Mouse (Mus musculus) ovary, postnatal 10 days (tissue): ENCODE data around the gene Maneal.

Experiments
- DNase-seq: peaks from one replicate; pipeline ENCODE4 v3.0.0; 2022; ENCODE audit warnings: low spot score

Maneal gene

DNA sequence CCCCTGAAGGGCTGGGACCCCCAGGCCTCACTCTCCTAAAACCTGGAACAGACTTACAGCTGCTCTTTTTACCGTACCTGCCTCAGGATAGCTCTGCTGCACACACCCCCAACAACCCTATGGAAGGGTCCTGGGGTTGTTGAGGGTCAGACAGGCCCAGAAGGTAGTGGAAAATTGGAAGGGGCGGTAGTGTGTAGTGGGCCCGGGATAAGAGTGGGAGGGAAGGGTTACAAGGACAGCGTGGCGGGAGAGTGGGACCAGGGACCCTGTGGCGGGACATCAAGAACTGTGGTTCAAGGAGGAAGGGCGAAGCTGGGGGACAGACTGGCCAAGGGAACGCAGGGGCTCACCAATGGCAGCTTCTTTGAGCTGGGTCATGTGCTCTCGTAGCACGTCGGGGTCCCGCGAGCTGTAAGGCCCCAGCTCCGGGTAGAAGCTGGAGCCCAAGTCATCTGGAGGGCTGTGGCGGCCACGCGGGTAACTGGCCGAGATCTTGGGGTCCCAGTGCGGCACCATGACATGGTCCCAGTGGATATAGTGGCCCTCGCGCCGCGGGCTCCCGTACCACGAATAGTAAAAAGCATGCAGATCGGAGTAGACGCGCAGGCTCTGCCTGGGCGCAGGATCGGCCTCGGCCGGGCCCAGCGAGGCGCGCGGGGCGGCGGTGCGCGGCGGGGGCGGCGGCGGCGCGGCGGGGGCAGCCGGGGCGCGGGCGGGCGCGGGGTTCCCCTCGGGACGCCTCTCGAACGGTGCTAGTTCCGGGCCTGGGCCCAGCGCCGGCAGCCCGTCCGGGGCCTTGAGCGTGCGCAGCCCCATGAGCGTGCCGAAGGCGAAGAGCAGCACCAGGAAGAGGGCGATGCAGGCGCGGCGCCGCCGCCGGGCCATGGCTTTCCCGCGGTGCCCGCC, at the start of gene Maneal:
Maneal (minus strand) TSS at position 889 of the 906 bp plus-strand sequence.
- DNase-seq: no peak

GRCm38 (mm10) chr4:124905971-124906822, 44.2 kb upstream of the Maneal start:
- DNase-seq: no peak

DNA sequence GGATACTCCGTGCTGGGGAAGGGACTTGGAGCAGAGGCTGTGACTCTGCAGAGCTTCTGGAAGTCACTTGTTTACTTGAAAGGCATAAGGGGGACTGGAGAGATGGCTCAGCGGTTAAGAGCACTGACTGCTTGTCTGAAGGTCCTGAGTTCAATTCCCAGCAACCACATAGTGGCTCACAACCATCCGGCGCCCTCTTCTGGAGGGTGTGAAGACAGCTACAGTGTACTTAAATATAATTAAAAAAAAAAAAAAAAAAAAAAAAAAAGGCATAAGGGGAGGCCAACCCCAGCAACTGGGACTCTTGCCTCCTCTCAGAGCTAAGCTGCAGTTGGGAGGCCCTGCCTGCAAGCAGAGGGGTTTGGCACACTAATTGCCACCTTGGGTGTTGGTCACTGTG, 43.4 kb upstream of the Maneal start:
- no peak for DNase-seq

GRCm38 (mm10) chr4:124899906-124900305, 37.9 kb upstream of the Maneal start:
- no peak for DNase-seq

GRCm38 (mm10) chr4:124898428-124898827, 36.5 kb upstream of the Maneal start:
- DNase-seq: no peak

DNA sequence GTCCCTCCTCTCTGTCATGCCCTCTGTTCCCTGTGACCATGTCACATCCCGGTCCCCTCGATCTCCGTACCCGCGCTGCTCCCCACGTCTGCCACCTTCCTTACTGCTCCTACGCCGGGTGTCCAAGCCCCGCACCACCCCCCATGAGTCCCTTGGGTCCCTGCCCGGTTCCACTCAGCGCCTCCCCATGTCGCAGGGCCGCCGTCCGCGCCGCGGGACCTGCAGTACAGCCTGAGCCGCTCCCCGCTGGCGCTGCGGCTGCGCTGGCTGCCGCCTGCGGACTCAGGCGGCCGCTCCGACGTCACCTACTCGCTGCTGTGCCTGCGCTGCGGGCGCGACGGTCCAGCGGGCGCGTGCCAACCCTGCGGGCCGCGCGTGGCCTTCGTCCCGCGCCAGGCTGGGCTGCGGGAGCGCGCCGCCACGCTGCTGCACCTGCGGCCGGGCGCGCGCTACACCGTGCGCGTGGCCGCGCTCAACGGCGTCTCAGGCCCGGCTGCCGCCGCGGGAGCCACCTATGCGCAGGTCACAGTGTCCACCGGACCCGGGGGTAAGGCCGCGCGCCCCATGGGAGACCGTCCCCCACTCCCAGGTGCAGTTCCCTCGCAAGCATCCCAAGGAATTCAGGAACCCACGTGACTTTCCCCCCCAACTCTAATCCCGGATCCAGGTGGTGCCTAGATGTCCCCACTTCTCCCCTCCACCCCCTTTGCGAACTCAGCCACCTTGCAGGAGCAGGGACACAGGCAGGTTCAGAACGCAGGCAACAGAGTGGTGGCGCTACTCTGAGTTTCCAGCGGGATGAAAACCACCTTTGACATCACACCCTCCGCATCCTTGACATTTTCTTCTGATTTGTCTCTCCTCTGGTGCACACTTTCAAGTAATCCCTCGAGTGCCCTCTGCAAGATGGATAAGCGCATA, 32.8 kb upstream of the Maneal start:
- DNase-seq: no peak

DNA sequence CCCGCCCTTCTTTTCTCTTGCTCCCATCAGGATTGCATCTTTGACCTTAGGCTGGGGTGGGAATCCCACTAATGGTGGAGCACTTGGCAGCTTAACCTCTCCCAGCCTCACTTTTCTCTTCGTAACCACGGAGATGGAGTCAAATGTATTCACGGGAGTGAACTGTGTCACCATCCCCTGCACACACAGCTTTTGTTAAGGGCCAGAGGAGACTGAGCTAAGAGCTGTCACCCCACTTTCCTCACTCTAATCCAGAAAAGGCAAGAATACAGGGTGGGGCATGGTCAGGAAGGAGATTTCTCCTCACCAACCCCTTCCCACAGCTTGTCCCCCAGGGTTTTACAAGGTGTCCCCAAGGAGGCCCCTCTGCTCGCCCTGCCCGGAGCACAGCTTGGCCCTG, 31.8 kb upstream of the Maneal start:
- no peak for DNase-seq

DNA sequence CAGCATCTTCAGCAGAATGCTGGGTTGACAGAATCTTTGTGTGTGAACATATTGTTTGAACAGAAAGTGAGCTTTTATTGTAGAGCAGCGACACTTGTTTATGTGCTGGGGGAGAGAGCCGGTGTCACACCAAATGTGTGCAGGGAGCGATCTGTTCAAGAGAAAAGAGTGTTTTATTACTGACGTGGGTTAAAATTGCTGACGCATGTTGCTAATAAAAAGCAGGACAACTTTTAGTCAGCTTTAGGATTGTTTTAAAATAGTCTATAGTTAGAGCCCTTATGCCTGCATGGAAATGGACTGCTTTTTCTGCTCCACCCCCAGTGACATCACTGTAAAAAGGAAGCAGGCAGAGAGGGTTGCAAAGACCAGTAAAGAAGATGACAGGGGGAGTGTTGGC, 28.9 kb upstream of the Maneal start:
- DNase-seq: no peak

DNA sequence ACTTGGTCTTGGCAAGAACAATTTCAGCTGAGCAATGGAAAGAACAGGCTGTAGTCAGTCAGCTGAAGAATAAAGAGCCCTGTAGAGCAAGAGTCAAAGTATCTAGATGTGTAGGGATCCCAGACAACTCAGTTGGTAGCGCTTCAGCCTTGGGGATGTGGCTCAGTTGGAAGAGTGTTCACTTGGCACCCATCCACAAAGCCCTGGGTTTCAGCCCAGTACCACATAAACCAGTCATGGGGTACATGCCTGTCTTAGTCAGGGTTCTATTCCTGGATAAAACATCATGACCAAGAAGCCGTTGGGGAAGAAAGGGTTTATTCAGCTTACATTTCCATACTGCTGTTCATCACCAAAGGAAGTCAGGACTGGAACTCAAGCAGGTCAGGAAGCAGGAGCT, 28.0 kb upstream of the Maneal start:
- no peak for DNase-seq

- no peak for DNase-seq
Measured at GRCm38 (mm10) chr4:124888702-124889101, 26.7 kb upstream of the Maneal start.

DNA sequence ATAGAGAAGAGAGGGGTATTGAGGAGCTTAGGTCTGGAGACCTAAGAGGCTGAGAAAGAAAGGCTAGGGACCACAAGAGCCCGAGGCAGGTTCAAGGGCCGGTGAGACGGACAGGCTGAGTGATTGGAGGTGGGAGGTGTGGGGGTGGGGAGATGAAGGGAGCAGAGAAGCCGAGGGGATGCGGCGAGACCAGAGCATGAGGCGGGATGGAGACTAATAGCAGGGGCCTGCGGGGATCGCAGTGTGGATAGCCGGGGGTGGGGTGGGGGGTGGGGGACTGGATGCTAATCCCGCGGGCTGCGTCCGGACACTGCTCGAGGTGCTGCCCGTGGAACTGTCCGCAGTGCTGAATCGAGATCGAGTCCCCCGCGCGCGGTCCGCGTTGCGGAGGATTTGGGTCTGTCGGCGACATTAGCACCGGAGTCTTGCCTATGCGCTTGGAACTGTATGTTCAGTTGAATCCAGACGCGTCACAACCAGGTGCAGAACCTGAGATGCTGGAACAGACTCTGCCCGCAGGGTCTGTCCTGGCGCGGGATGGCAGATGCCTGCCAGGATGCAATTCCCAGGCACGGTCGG, 20.3 kb upstream of the Maneal start:
- DNase-seq: peak; percentile 18

- no peak for DNase-seq
Measured at GRCm38 (mm10) chr4:124881341-124881908, 19.5 kb upstream of the Maneal start.

DNA sequence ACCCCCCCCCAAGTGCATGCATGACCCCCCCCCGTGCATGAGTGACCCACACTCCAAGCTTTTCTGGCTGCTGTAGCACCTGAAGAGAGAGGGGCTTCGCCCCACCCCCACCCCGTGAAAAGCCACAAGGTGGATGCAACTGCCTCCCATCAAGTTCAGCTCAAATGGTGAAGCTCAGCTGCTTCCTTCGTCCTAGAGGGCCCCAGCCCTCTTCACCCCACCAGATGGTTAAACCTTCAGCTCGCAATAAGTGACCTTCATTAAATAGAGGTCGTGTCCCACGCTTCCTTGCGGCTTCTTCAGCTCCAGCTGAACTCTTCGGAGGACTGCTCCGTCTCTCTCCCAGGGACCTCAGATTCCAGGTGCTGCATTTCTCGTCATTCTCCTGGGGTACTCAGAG, 18.6 kb upstream of the Maneal start, which contains the start of gene Epha10:
Epha10 (plus strand) TSS at position 301 of the 400 bp plus-strand sequence.
- no peak for DNase-seq

DNA sequence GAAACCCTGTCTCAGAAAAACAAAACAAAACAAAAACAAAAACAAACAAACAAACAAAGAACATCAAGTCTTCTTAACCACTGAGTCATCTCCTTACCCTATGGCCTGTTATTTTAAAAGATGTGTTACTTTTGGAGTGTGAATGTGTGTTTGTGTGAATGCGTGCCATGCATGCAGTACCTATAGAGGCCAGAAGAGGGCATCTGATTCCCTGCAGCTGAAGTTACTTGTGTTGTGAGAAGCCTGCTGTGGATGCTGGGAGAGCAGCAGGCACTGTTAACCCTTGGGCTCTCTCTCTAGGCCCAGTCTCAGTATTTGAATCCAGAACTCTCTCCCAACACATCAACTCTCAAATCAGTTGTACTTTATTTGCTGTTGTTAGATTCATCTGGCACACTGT, 10.7 kb upstream of the Maneal start:
- DNase-seq: no peak

DNA sequence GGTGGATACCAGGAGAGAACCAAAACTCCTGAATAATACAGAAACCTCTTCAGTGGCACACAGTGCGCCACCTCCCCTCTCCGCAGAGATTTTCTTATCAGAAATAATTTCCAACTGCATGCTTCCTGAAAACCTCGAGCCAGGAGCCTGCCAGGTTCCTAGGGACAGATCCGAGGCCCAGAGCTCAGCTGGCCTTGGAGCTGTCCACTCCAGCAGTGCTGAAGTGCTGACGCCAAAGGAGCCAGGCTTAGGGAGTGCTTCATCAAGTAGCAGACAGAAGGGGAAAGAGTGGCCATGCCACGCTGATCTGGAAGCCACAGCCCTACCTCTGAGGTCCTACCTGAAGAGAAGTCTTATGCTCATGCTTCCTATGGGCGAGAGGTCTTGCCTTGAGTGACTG, 1.5 kb downstream of the Maneal start:
- peak; percentile 58 for DNase-seq

DNA sequence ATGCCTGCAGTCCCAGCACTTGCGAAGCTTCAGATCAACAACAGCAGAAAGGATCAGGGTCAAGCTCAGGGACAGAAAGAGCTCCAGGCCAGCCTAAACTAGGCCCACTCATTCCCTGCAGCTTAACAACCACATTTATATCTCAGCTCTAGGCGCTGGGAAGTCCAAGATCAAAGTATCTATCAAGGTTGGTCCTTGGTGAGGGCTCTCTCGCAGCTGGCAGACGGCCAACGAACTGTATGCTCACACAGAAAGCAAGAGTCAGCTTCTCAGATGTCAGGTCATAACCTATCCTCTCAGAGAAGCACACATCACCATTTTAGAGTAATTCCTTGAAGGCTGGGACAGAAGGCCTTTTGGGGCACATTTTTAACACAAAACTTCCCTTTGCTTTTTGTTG, 3.6 kb downstream of the Maneal start:
- DNase-seq: no peak

DNA sequence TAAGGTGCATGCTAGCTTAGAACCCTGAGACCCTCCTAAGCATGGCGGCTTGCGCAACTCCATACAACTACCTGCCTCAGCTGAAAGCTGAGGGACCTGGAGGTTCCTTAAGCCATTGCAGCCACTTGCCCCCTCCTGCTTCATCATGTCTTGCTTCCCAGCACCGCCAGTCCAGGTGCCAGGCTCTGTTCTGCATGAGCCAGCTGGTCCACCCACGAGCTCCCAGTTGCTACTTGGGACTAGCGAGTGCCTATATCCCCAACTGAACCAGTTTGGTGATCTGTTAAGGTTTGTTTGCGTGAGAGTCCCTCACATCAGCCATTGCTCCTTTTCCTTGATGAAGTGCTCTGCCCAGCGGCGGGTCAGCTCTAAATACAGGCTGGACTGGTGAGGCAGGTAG, 5.7 kb downstream of the Maneal start:
- no peak for DNase-seq

- DNase-seq: peak; percentile 36
Measured at GRCm38 (mm10) chr4:124850933-124851658, 10.9 kb downstream of the Maneal start, which contains the start of gene 1110065P20Rik. Gene 1110065P20Rik, minus strand, starts transcription at chr4:124851196.

DNA sequence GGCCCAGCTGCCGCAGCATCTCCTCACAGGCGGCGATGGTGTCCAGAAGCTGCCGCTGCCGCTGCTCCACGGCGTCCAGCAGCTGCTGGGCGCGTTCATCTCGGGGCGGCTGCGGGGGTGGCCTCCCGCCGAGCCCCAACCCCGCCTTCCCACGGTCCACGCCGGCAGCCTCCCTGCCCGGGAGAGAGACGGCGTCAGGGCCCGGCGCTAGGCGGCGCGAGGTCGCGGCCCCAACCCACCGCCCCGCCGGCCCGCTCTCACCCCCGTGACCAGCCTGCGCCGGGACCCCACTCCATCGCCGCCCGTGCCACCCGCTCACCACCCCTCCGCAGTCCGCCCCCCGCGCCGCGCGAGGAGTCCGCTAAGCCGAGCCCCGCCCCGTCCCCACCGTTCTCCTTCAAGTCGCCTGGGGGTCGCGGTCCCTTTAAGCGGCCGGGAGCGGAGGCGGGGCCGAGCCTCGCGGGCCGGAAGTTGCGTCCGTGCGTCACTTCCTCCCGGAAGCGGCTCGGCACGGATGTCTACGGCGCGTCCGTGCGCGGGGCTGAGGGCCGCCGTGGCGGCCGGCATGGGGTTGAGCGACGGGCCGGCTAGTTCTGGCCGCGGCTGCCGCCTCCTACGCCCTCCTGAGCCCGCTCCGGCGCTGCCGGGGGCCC, 11.6 kb downstream of the Maneal start, which contains the start of gene Yrdc:
Yrdc (plus strand) TSS at position 419 of the 653 bp plus-strand sequence.
- DNase-seq: peak; percentile 88
